Mouse (Mus musculus): ENCODE data around the gene Lin7a.

GRCm38 (mm10) chr10:107383825-107384224, 112.3 kb downstream of the Lin7a start:
- TF ChIP-seq EP300 (IDR thresholded peaks at IDR 0.05; ENCODE audit: low read depth) (no peak), CTCF (IDR thresholded peaks at IDR 0.05; ENCODE audit: low read depth) (no peak)

Measured in liver, postnatal 0 days (tissue).